Mouse (Mus musculus) forebrain, postnatal 0 days (tissue): ENCODE data around the gene Psmd12. TPM values are rescaled to one million over a fixed set of nuclear protein-coding genes. Genes with fewer than 3 reads are reported as not detected.
"Not testable (repeated sequence)": the region's sequence is repeated elsewhere in the genome, so short reads cannot be mapped to it uniquely, and the experiment has no call there.

Source experiments
- ATAC-seq: fragments of 200-750 bp; cut with Nextera tagmentation; 2 replicates; pipeline ENCODE4 v1.8.0; 2017; ENCODE audit warnings: mild to moderate bottlenecking, moderate library complexity
- DNase-seq: peaks from one replicate; pipeline ENCODE4 v3.0.0-alpha.2; 2015
- H3K27ac ChIP-seq: fragments of 300-500 bp; sonication (generic); 2 replicates; pipeline ENCODE4 v1.5.1; 2014; ENCODE audit warnings: low read depth, mild to moderate bottlenecking, antibody characterized with exemption, low read length, moderate library complexity, mixed read lengths
- H3K27me3 ChIP-seq: fragments of 300-500 bp; sonication (generic); 2 replicates; pipeline ENCODE4 v1.6.1; 2014; ENCODE audit warnings: mild to moderate bottlenecking, low read length, mixed read lengths; ENCODE audit not compliant: insufficient read depth
- H3K36me3 ChIP-seq: fragments of 300-500 bp; sonication (generic); 2 replicates; pipeline ENCODE4 v1.6.1; 2014; ENCODE audit warnings: mild to moderate bottlenecking, moderate library complexity; ENCODE audit not compliant: insufficient read depth
- H3K4me1 ChIP-seq: fragments of 300-500 bp; sonication (generic); 2 replicates; pipeline ENCODE4 v1.6.1; 2014; ENCODE audit warnings: antibody characterized with exemption; ENCODE audit not compliant: insufficient read depth
- H3K4me2 ChIP-seq: fragments of 300-500 bp; sonication (generic); 2 replicates; pipeline ENCODE4 v1.6.1; 2014; ENCODE audit warnings: low read depth, mild to moderate bottlenecking, moderate library complexity
- H3K4me3 ChIP-seq: fragments of 300-500 bp; sonication (generic); 2 replicates; pipeline ENCODE4 v1.5.1; 2014; ENCODE audit warnings: low read depth, low read length, mixed read lengths
- H3K9ac ChIP-seq: fragments of 300-500 bp; sonication (generic); 2 replicates; pipeline ENCODE4 v1.6.1; 2014; ENCODE audit warnings: mild to moderate bottlenecking
- H3K9me3 ChIP-seq: fragments of 300-500 bp; sonication (generic); 2 replicates; pipeline ENCODE4 v1.6.1; 2016; ENCODE audit warnings: low read length
- CTCF ChIP-seq: sonication (generic); IDR thresholded peaks from 2 replicates; pipeline ENCODE4 v1.5.1; 2016; ENCODE audit warnings: antibody characterized with exemption, control low read depth, low read depth
- WGBS: fragments of 180-500 bp; shearing (Covaris S2); extraction: QIAGEN DNeasy Blood & Tissue Kit; methylation state at CpG from one replicate; pipeline ENCODE4 v1.1.7; 2014; 5-methylcytosine and 5-hydroxymethylcytosine counted together
- polyA plus RNA-seq: library from polyadenylated mRNA; unstranded; fragments of >200 nt; fragmentation: Nextera tagmentation; extraction: Ambion mirVana; gene quantifications from 2 replicates; pipeline ENCODE4 v1.2.1, GENCODE M21; 2015
- total RNA-seq: library from RNA; depleted of rRNA; stranded (reverse); fragments of >200 nt; gene quantifications from 2 replicates; pipeline ENCODE4 v1.2.3, GENCODE M21; 2014

Psmd12 gene
- total and polyA plus RNA-seq, 2 experiments from 2014 or later = 59.1 to 149 TPM

- H3K4me1 ChIP-seq, H3K4me2 ChIP-seq, H3K27ac ChIP-seq, H3K4me3 ChIP-seq, ATAC-seq, H3K27me3 ChIP-seq, H3K36me3 ChIP-seq, H3K9me3 ChIP-seq, H3K9ac ChIP-seq: not testable (repeated sequence)
- TF ChIP-seq CTCF = peak; percentile 87
- peak; percentile 87 for DNase-seq
- 43% methylated on average over 5 of the region's 5 CpGs for WGBS
Observed at GRCm38 (mm10) chr11:107511954-107512353, 32.7 kb downstream of the Psmd12 start.

- Histone ChIP-seq H3K4me3 (no peak overlapping the region), H3K4me2 (no peak overlapping the region), H3K4me1 (no peaks in the 10 kb centered on the region), H3K27ac (no peak overlapping the region), H3K36me3 (no peaks in the 10 kb centered on the region), H3K9ac (no peak overlapping the region), H3K9me3 (no peaks in the 10 kb centered on the region), H3K27me3 (no peaks in the 10 kb centered on the region)
- DNase-seq (peak; percentile 46), ATAC-seq (peak; percentile 32; the same call in 1 of the 2 replicates)
- 43% methylated on average over 10 of the region's 10 CpGs for WGBS
- TF ChIP-seq CTCF = no peak
Observed at GRCm38 (mm10) chr11:107513047-107513446, 33.8 kb downstream of the Psmd12 start.

GRCm38 (mm10) chr11:107516387-107516786, 37.1 kb downstream of the Psmd12 start:
- H3K4me3 ChIP-seq = no peak overlapping the region
- WGBS = 88% methylated on average over 2 of the region's 2 CpGs
- no peaks in the 10 kb centered on the region for H3K4me1 ChIP-seq

GRCm38 (mm10) chr11:107518645-107519429, 39.6 kb downstream of the Psmd12 start:
- Histone ChIP-seq H3K27ac (no peak overlapping the region), H3K4me1 (no peaks in the 10 kb centered on the region), H3K36me3 (no peaks in the 10 kb centered on the region), H3K4me3 (no peak overlapping the region), H3K4me2 (no peak overlapping the region), H3K9ac (no peak overlapping the region), H3K9me3 (no peaks in the 10 kb centered on the region), H3K27me3 (no peaks in the 10 kb centered on the region)
- ATAC-seq (no peak), DNase-seq (no peak)
- WGBS = 84% methylated on average over 5 of the region's 5 CpGs
- TF ChIP-seq CTCF = no peak

More at GRCm38 (mm10) chr11:107516387-107516786, 37.1 kb downstream of the Psmd12 start:
- Histone ChIP-seq H3K36me3 (no peaks in the 10 kb centered on the region), H3K27me3 (no peaks in the 10 kb centered on the region), H3K4me2 (no peak overlapping the region), H3K9ac (no peak overlapping the region), H3K9me3 (no peaks in the 10 kb centered on the region), H3K27ac (no peak overlapping the region)
- TF ChIP-seq CTCF = no peak
- ATAC-seq (no peak), DNase-seq (no peak)

- no peak overlapping the region for H3K27ac ChIP-seq
- H3K4me2 ChIP-seq = no peak overlapping the region
- H3K4me3 ChIP-seq = no peak overlapping the region
- no peaks in the 10 kb centered on the region for H3K4me1 ChIP-seq
- WGBS = 39% methylated on average over 1 of the region's 1 CpGs
- TF ChIP-seq CTCF = no peak
- no peaks in the 10 kb centered on the region for H3K9me3 ChIP-seq
- no peaks in the 10 kb centered on the region for H3K36me3 ChIP-seq
- no peak for DNase-seq
- H3K27me3 ChIP-seq = no peaks in the 10 kb centered on the region
- H3K9ac ChIP-seq = no peak overlapping the region
- no peak for ATAC-seq
Observed at GRCm38 (mm10) chr11:107521153-107521552, 41.9 kb downstream of the Psmd12 start.

- no peak overlapping the region for H3K27ac ChIP-seq
- WGBS = 77% methylated on average over 1 of the region's 1 CpGs
- no peaks in the 10 kb centered on the region for H3K27me3 ChIP-seq
- DNase-seq (no peak), ATAC-seq (no peak)
- no peak for TF ChIP-seq CTCF
- no peak overlapping the region for H3K4me2 ChIP-seq
- no peaks in the 10 kb centered on the region for H3K36me3 ChIP-seq
- no peaks in the 10 kb centered on the region for H3K9me3 ChIP-seq
- no peak overlapping the region for H3K9ac ChIP-seq
- H3K4me1 ChIP-seq = no peaks in the 10 kb centered on the region
- H3K4me3 ChIP-seq = no peak overlapping the region
Observed at GRCm38 (mm10) chr11:107524966-107525365, 45.7 kb downstream of the Psmd12 start.

GRCm38 (mm10) chr11:107527632-107528031, 48.3 kb downstream of the Psmd12 start:
- no peaks in the 10 kb centered on the region for H3K27me3 ChIP-seq
- ATAC-seq (no peak), DNase-seq (no peak)
- no peak overlapping the region for H3K4me2 ChIP-seq
- no peak overlapping the region for H3K4me3 ChIP-seq
- H3K9me3 ChIP-seq = no peaks in the 10 kb centered on the region
- no peak overlapping the region for H3K9ac ChIP-seq
- no peak for TF ChIP-seq CTCF
- no peak overlapping the region for H3K27ac ChIP-seq
- H3K4me1 ChIP-seq = no peaks in the 10 kb centered on the region
- WGBS = 23% methylated on average over 3 of the region's 3 CpGs
- H3K36me3 ChIP-seq = no peaks in the 10 kb centered on the region
